Mouse (Mus musculus) small intestine, adult 2 months (tissue): ENCODE measurements at regions not wholly inside any gene's neighbourhood (a gene's known extent, or its start where the extent isn't known, plus 50 kb on each side); places are given as distances from the start of the nearest gene placed in this dataset.

Experiments
- CTCF ChIP-seq: fragments of 200-500 bp; IDR thresholded peaks from 2 replicates; pipeline ENCODE4 v1.5.1; 2012; ENCODE audit warnings: low read depth, mild to moderate bottlenecking, control low read depth, inconsistent platforms, low read length, moderate library complexity, mixed read lengths; ENCODE audit not compliant: insufficient replicate concordance, insufficient read length; ENCODE audit errors: extremely low read depth
- POLR2A ChIP-seq: fragments of 200-500 bp; IDR thresholded peaks from 2 replicates; pipeline ENCODE4 v1.6.1; 2012; ENCODE audit warnings: low read depth, mild to moderate bottlenecking, control low read depth, inconsistent platforms, low read length, moderate library complexity

- no peak for TF ChIP-seq CTCF
- TF ChIP-seq POLR2A: no peak
Measured at GRCm38 (mm10) chr16:29749167-29749566, 170.0 kb downstream of the Opa1 start.
